Mouse (Mus musculus): ENCODE results near the gene Xpc. TPM values are rescaled to one million over a fixed set of nuclear protein-coding genes. Genes with fewer than 3 reads are reported as not detected.

Gene Xpc
- polyA plus RNA-seq, 1 experiment from 2014 or later, result 14.9 TPM

DNA sequence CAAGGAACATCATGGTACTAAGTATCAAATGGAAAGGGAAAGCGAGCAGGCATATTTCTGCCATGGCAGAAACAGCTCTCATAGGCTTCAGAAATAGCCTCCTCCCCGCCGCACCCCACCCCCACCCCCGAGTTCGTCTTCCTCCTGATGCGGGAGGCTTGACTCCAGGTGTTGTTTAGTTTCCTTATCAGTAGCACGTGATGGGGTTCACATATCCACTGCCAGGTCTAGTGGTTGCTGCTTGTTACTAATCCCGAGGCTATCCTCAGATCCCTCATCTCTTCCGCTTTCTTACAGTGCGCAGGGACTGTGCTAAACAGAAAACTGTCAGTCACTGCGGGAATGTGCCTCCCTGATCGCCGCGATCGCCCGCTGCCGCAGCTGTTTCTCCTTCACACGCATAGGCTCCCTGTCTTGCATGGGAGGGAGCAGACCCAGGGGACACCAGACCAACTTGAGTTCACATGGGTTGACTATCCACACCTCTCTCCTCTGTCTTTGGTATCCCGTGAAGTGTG, 74.5 kb downstream of the Xpc start:
- peak overlapping the region; percentile 47; the same call in 1 of the 2 replicates for H3K27ac ChIP-seq (ENCODE audit: low read length)
- WGBS, result 1% methylated on average over 19 of the region's 19 CpGs

DNA sequence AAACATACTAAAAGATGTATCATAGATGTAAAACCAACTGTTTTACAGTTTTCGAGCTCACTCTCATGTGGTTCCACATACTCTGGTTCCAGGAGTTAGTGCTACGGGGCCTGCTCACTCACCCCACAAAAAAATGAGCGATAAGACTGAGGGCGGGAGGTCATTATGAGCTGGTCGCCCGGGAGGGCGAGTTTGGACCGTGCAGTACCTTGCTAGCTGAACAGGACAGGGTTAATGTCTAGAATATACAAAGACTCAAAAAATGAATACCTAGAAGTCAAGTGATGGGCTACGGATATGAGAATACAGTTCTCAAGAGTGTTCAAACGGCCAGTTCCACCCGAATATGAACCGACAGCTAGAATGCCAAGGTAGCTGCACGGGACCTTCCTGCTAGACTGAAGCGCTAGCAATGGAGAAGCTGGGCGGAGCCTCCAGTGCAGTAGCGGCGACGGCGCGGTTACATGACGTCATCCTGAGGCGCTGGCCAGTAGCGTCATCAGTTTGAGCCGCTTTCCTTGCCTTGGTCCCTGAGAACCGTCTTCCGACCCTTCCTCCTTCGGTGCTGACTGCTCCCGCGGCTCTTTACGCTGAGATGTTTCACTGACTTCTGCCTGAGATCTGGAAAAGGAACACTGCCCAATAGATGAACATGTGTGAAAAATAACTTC, 75.1 kb downstream of the Xpc start:
- WGBS, result 2% methylated on average over 30 of the region's 30 CpGs
- Histone ChIP-seq H3K4me2 (ENCODE audit: low read depth, low read length) (peak overlapping the region; percentile 98), H3K36me3 (ENCODE audit: control insufficient read depth, insufficient read depth, low read length) (no peaks in the 10 kb centered on the region), H3K4me1 (ENCODE audit: control insufficient read depth, insufficient read depth, low read length) (0 out of 2 replicates have a peak, but pooled peaks cover 2% of the 10 kb centered on the region), H3K27me3 (ENCODE audit: control insufficient read depth, insufficient read depth, low read length) (no peaks in the 10 kb centered on the region; the same call in 1 of the 2 replicates), H3K27ac (ENCODE audit: low read length) (peak overlapping the region; percentile 47; the same call in 1 of the 2 replicates), H3K9ac (ENCODE audit: low read length) (peak overlapping the region; percentile 78), H3K9me3 (replicated peaks; ENCODE audit: control insufficient read depth, low read length) (no peaks in the 10 kb centered on the region), H3K4me3 (replicated peaks; ENCODE audit: low read length) (peak overlapping the region; percentile 67)
- peak; percentile 97 for ATAC-seq (ENCODE audit: insufficient read depth, low FRiP score)

More for the DNA sequence above, 74.5 kb downstream of the Xpc start:
- Histone ChIP-seq H3K36me3 (ENCODE audit: control insufficient read depth, insufficient read depth, low read length) (no peaks in the 10 kb centered on the region), H3K4me3 (replicated peaks; ENCODE audit: low read length) (peak overlapping the region; percentile 67), H3K27me3 (ENCODE audit: control insufficient read depth, insufficient read depth, low read length) (no peaks in the 10 kb centered on the region; the same call in 1 of the 2 replicates), H3K9ac (ENCODE audit: low read length) (peak overlapping the region; percentile 78), H3K9me3 (replicated peaks; ENCODE audit: control insufficient read depth, low read length) (no peaks in the 10 kb centered on the region), H3K4me1 (ENCODE audit: control insufficient read depth, insufficient read depth, low read length) (0 out of 2 replicates have a peak, but pooled peaks cover 2% of the 10 kb centered on the region), H3K4me2 (ENCODE audit: low read depth, low read length) (peak overlapping the region; percentile 98)
- peak; percentile 44; the same call in 1 of the 2 replicates for ATAC-seq (ENCODE audit: insufficient read depth, low FRiP score)

Other genes starting within 250 kb of the Xpc start
- gene Wnt7a, start 104.5 kb downstream of the Xpc start, polyA plus RNA-seq (2015; fragmentation: Nextera tagmentation; extraction: Ambion mirVana), result 0.04 and 0.36 TPM in 2 replicates
- gene Chchd4, start 42.3 kb downstream of the Xpc start, polyA plus RNA-seq (2015; fragmentation: Nextera tagmentation; extraction: Ambion mirVana), result 23.3 and 25.3 TPM in 2 replicates
- gene Tmem43, start 42.2 kb downstream of the Xpc start, polyA plus RNA-seq (2015; fragmentation: Nextera tagmentation; extraction: Ambion mirVana), result 56.8 and 64.3 TPM in 2 replicates
- gene Lsm3, start within 50 bp of the Xpc start, polyA plus RNA-seq (2015; fragmentation: Nextera tagmentation; extraction: Ambion mirVana), result 175 and 191 TPM in 2 replicates
- 54.4 and 59.5 TPM in 2 replicates for gene Slc6a6, start 168.2 kb upstream of the Xpc start, polyA plus RNA-seq (2015; fragmentation: Nextera tagmentation; extraction: Ambion mirVana)